Mouse (Mus musculus) embryo, embryonic 11.5 days (tissue): ENCODE data around the gene Clcn1.

Source experiments
- DNase-seq: peaks from one replicate; pipeline ENCODE4 v3.0.0-alpha.2; 2012; ENCODE audit warnings: low read depth, low spot score

The Clcn1 gene

DNA sequence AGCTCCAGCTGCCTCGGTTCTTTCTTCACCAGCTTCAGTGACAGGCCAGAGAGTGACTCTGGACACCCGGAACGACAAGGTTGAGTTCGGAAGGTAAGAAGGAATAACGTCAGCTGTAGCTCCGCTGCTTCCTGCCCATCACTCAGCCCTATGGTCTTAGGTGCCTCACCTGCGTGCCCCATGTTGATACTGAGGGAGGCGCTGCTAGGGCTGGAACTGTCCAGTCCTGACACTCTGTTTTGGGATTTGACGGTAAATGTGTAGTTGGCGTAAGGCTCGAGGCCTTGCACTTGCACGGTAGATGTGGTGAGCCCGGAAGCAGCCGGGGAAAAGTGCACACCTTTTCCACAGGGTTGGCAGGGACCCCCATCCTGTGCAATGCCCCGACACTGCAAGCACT, 78.1 kb downstream of the Clcn1 start:
- no peak for DNase-seq

DNA sequence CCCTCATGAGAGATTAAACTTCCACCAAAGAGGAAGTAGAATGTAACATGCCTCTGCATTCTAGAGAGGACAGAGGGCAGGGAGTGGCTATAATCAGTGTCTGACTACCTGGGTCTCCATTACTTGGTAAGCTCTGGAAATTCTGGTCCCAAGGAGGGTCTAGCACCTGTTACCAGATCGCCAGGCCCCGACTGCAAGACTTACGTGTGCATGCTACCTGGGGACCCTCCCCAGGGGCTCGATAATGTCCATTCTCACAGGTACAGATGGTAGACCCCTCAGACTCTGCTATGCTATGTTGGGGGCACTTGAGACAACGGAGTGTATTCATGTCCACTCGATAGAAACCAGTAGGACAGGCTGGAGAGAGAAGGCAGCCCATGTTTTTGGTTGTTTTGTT, 78.7 kb downstream of the Clcn1 start:
- no peak for DNase-seq
